Mouse (Mus musculus) kidney, postnatal 14 days (tissue): ENCODE measurements around the gene Rom1.
A peak's percentile ranks its signal among the peaks of the same experiment; 100 is the strongest.
"Not testable (repeated sequence)": the region's sequence is repeated elsewhere in the genome, so short reads cannot be mapped to it uniquely, and the experiment has no call there.

ENCODE experiments used
- DNase-seq: peaks from one replicate; pipeline ENCODE4 v3.0.0; 2022; ENCODE audit warnings: mixed read lengths

The Rom1 gene

DNA sequence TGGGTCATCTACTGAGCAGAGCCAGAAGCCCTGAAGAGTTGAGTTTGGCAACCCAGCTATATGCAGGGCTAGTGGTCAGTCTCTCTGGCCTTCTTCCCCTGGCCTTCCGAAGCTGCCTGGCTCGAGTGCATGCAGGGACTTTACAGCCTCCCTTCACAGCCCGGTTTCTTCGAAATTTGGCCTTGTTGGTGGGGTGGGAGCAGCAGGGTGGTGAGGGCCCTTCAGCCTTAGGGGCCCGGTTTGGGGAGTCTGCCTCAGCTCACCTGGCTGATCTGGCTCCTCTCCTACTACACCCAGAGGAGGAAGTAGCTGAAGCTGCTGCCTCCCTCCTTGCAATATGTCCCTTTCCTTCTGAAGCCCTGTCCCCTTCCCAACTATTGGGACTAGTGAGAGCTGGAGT, 32.9 kb downstream of the Rom1 start:
- not testable (repeated sequence) for DNase-seq

DNA sequence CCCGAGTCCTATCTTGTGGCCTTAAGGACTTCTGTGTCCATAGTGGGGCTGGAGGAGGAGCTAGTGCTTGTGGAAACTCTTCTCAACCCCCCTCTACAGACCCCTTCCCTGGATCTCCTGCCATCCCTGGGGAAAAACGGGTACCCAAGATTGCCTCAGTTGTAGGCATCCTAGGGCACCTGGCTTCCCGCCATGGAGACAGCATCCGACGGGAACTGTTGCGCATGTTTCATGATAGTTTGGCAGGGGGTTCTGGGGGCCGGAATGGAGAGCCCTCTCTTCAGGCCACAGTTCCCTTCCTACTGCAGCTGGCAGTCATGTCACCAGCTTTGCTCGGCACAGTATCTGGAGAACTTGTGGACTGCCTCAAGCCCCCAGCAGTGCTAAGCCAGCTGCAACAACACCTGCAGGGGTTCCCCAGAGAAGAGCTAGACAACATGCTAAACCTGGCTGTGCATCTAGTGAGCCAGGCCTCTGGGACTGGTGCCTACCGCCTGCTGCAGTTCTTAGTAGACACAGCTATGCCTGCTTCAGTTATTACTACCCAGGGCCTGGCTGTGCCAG, 33.7 kb downstream of the Rom1 start:
- DNase-seq, result no peak

DNA sequence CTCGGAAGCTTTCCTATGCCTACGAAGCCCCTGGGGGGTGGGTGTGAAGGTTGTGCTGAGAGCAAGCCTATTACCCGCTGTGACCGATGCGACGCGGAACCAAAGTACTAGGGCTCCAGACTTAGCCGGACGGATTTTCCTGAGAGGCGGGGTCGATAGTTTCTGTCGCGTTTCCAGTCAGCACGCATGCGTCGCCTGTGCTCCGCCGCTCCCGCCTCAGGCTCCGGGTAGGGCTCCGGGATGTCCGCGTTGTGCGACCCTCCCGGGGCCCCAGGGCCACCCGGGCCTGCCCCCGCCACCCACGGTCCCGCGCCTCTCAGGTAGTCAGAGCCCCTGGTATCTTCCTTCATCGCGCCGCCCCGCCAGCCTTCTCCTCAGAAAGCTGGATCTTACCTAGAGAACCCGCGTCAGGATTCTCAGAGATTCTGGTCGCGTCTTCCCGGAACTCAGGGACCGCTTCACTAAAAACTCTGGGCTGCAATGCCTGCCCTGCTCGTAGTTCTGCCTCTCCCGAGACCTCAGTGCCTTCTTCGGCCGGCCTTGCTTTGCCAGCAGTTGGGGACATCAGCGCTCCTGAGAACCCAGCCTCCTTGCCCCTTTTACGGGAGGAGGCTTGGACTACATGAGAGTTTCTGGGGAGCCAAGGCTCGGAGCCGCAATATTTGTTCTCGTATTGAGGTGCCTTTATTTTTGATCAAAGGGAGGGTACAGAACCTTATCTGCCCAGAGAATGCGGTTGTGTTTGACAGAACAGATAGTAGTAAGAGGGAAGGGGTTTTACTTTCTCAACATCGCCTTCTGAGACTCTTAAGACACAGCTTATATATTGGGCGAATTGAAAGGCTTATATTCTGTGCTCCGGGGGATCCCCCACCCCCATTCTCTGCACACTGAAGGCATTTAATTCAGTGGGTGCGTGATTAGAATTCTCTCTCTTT, 36.1 kb downstream of the Rom1 start, which contains the start of gene Ints5:
Ints5 (plus strand) TSS at position 177 of the 938 bp plus-strand sequence.
- peak; percentile 89 for DNase-seq

DNA sequence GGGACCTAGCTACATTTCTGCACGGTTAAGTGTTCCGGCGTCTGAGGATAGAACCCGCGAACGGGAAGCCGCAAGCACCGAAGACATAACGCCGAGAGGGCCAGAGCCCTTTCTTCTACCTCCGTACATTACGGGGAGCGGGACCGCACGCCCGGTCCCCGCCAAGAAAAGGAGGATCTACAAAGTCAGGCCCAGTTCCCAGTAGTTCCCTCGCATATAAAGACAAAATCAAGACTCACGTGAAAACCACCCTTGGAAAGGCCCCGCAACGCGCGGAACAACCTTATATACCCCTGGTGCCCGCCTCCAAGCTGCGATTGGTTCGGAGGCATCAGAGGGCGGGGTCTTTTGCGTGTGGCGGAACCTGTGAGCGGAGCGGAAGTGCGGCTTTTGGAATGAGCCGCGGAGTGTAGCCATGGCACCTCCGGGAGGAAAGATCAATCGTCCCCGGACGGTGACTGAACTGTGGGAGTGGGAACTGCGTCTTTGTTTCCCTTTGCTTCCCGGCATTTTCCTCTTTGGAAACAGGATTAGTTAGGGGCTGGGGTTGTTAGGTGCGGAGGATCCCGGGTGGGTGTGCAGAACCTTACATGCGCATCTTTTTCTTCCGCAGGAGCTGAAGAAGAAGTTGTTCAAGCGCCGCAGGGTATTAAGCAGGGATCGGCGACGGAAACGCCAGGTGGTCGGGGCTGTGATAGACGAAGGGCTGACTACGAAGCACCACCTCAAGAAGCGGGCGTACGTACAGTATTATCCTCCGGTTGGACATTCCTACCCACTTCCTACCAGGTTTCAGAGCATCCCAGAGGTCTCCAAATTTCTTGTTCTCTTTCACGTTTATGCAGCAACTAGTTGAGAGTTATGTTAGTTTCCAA, 40.4 kb downstream of the Rom1 start, which contains the start of the genes 1810009A15Rik and Gm49416:
1810009A15Rik (plus strand) TSS at position 343 of the 875 bp plus-strand sequence.
Gm49416 (plus strand) TSS at position 416 of the 875 bp plus-strand sequence.
- DNase-seq, result peak; percentile 96

DNA sequence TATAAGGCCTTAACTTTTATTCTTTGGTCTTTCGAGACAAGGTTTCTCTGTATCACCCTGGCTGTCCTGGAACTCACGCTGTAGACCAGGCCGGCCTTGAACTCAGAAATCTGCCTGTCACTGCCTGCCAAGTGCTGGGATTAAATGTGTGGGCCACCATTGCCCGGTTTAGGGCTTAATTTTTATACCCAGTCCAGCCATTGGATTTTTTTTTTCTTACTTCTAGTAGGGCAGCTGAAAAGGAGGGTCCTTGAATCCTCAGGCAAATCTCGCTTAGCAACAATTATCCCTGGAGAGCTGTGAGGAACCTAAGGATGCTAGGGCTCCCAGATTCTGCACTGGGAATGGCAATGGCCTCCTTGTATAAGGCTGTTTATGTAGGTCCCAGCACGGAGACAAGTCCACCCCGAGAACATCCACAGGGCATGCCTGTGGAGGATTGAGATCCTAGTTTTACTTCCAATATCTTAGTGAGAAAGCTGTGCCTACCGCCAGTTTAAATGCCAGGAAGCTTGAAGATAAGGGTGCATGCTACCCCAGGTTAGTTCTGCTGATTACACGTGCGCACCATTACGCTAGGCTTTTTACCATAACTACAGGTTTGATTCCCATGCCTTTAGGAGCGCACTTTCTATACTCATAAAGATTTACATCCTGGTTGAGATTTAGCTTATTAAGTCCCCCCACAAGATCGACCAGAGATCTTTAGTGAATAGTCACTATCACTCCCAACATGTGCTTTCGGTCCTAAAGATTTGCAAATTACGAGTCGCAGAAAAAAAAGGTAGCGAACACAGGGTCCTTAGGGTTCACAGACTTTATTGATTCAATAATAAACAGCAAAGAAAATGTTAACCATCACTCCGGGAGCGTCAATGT, 41.3 kb downstream of the Rom1 start:
- DNase-seq, result no peak

DNA sequence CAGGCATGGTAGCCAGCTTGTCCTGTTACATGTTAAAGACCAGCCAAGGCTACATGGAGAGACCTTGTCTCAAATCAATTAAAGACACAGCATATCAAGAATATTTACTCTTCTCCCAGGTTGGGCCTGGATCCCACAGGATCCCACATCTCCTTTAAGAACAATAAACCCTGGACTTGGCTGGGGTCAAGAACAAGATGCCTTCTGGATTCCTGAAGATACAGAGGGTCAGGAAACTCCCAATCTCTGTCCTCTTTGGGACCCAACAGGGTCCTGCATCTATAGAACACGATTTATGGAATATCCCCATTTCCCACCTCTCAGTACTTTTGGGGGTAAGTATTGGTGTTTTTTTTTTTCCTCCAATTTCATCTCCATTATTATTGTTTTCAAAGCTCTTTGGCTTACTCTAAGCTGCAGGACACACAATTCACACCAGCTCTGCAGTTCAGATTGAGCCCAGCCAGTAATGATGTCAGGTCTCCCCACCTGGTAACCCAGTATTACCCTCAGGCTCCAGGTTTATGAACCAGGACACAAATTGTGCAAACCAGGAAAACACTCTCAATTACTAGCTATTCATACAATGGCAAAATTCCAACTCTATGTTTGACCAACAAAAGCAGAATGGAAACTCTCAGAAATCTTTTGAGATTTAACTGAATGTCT, 42.1 kb downstream of the Rom1 start:
- no peak for DNase-seq

DNA sequence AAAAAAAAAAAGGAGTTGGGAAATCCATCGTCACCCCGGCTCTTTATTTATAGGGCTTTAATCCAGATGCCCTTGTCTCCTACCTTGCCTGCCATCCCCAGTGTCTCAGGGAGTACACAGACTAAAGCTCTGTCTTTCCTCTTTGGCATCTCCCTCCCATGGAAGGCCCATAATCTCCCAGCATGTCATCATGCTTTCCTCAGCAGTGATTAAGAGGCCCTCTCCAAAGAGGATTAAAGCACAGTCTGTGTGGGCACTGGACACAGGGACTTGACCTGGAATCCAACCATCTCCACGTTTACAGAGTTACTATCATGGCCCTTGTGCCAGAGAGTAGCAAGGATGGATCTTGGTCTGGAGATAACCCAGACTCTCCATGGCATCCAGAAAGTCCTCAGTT, 45.5 kb downstream of the Rom1 start, which contains the start of the genes Lbhd1 and Gm49403:
Lbhd1 (plus strand) TSS at position 117 of the 400 bp plus-strand sequence.
Gm49403 (plus strand) TSS at position 315 of the 400 bp plus-strand sequence.
- DNase-seq, result no peak

DNA sequence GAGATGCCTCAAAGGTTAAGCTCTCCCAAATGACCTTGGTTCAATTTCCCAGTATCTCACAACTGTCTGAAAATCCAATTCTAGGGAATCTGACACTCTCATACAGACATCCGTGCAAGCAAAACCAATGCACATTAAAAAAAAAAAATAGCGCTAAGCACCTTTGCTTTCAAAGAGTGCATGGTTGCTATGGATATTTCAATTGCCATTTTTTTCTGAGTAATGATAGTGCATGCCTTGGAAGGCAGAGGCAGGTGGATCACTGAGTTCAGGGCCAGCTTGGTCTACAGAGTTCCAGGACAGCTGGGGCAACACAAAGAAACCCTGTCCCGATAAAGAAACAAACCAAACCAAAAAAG, 48.1 kb downstream of the Rom1 start:
- DNase-seq, result no peak

DNA sequence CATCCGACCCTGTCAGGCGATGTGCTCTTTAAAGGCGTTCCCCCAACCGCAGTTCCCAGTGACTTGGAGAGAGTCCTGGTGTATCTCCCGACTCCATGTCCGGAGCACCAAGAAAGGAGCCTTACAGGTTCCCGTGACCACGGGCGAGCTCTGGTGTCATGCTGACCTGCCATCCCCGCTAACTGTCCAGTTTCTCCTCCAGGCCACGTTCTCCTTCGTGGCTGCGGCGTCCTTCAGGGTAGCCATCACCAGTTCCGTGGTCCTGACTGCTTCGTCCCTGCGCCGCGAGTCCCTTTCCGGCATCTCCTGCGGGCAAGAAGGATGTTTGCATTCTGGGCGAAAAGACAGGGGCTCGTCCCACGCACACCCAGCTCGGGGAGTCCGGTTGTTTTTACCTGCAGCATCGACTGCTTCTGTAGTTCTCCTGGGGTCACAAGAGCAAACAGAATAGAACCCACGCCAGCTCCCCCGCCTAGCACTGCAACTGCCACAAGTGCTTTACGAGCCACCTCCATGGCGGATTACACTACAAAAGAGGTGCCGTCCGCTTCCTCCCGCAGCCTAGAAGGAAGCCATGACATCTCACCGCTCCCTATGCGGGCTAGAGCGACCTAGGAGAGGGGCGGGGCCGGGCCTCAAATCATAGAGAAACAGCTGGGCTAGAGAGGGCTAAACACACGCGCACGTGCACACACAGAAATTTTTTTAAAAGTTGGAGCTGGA, 48.7 kb downstream of the Rom1 start, which contains the start of gene Uqcc3:
Uqcc3 (minus strand) TSS at position 613 of the 723 bp plus-strand sequence.
- DNase-seq, result peak; percentile 94
